Mouse (Mus musculus) MEL (cell line): ENCODE results near the gene Adap2.

Source experiments
- CTCF ChIP-seq, 3 experiments: IDR thresholded peaks in 2 of 3; conservative IDR thresholded peaks in 1 of 3; 2 replicates each; pipeline ENCODE4 v1.5.1; 2011 to 2012; ENCODE audit warnings: low read length in 3 of 3, low read depth in 2 of 3, mild to moderate bottlenecking in 2 of 3, improper control_type of control experiment in 1 of 3, inconsistent platforms in 1 of 3, mixed read lengths in 1 of 3, moderate library complexity in 1 of 3; ENCODE audit not compliant: control insufficient read depth in 1 of 3, insufficient read depth in 1 of 3, poor library complexity in 1 of 3, severe bottlenecking in 1 of 3
- EP300 ChIP-seq, 2 experiments: IDR thresholded peaks; 2 replicates each; pipeline ENCODE4 v1.6.1; 2011; ENCODE audit warnings: improper control_type of control experiment in 2 of 2, low read length in 2 of 2, low read depth in 1 of 2, mild to moderate bottlenecking in 1 of 2
- GATA1 ChIP-seq: IDR thresholded peaks from 2 replicates; pipeline ENCODE4 v1.6.1; 2011; ENCODE audit warnings: low read depth, low read length, improper control_type of control experiment
- POLR2A ChIP-seq, 2 experiments: IDR thresholded peaks; 2 replicates each; pipeline ENCODE4 v1.6.1; 2011 to 2012; ENCODE audit warnings: low read length in 2 of 2, mild to moderate bottlenecking in 2 of 2, control low read depth in 1 of 2, improper control_type of control experiment in 1 of 2, low read depth in 1 of 2, moderate library complexity in 1 of 2; ENCODE audit not compliant: control insufficient read depth in 1 of 2, insufficient read depth in 1 of 2, poor library complexity in 1 of 2
- TAL1 ChIP-seq: IDR thresholded peaks from 2 replicates; pipeline ENCODE4 v1.6.1; 2012; ENCODE audit warnings: mild to moderate bottlenecking, inconsistent platforms, low read length, moderate library complexity, mixed read lengths
- TCF12 ChIP-seq: IDR thresholded peaks from 2 replicates; pipeline ENCODE4 v1.6.1; 2014; ENCODE audit warnings: low read depth, mild to moderate bottlenecking, inconsistent platforms, low read length, improper control_type of control experiment, moderate library complexity

- TF ChIP-seq TCF12: no peak
- TF ChIP-seq POLR2A (IDR thresholded peaks at IDR 0.05; ENCODE audit: control insufficient read depth in 1 of 2, insufficient read depth in 1 of 2, low read depth in 1 of 2, low read length in 2 of 2, poor library complexity in 1 of 2): no peak
- no peak for TF ChIP-seq CTCF (IDR thresholded peaks at IDR 0.05 in 2 of 3, conservative IDR thresholded peaks at IDR 0.05 in 1 of 3; ENCODE audit: control insufficient read depth in 1 of 3, insufficient read depth in 1 of 3, low read depth in 2 of 3, low read length in 3 of 3, poor library complexity in 1 of 3, severe bottlenecking in 1 of 3)
- TF ChIP-seq TAL1: no peak
- no peak for TF ChIP-seq EP300 (IDR thresholded peaks at IDR 0.05; ENCODE audit: low read depth in 1 of 2, low read length in 2 of 2)
- no peak for TF ChIP-seq GATA1
Measured at GRCm38 (mm10) chr11:80190280-80190679, 36.4 kb downstream of the Adap2 start.
